Mouse (Mus musculus) ovary, adult 18-20 months (tissue): ENCODE data around the gene Klrb1b.
A peak's percentile ranks its signal among the peaks of the same experiment; 100 is the strongest.

Source experiments
- DNase-seq: peaks from one replicate; pipeline ENCODE4 v3.0.0; 2022; ENCODE audit warnings: low spot score, mixed read lengths

Klrb1b gene

DNA sequence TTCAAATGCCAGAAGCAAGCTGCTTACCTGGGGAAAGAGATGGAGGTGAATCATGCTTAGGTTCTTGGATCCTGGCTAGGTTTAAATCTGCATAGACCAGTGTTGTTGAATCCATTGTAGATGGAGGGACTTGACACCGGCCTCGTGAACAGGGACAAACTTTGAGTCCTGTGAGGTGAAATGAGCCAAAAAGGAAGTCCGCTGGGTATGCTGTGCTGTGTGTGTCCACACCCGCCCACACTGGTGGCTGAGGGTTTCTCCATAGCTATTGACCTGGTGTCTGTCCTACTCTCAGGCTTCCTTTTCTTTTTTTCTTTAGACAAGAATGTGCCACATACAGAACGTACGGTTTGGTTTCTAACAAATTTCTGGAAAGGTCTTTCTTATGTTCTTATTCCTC is at the start of gene Klrb1b, which contains the start of gene Gm44511:
Klrb1b (minus strand) TSS at position 200 of the 400 bp plus-strand sequence.
Gm44511 (minus strand) TSS at position 184 of the 400 bp plus-strand sequence.
- no peak for DNase-seq

- DNase-seq, result no peak
These were observed 45.9 kb upstream of the Klrb1b start for GRCm38 (mm10) chr6:128871910-128872610.

GRCm38 (mm10) chr6:128868861-128869260 is 42.7 kb upstream of the Klrb1b start:
- DNase-seq, result no peak

- DNase-seq, result no peak
These were observed 31.8 kb upstream of the Klrb1b start for GRCm38 (mm10) chr6:128857976-128858375.

DNA sequence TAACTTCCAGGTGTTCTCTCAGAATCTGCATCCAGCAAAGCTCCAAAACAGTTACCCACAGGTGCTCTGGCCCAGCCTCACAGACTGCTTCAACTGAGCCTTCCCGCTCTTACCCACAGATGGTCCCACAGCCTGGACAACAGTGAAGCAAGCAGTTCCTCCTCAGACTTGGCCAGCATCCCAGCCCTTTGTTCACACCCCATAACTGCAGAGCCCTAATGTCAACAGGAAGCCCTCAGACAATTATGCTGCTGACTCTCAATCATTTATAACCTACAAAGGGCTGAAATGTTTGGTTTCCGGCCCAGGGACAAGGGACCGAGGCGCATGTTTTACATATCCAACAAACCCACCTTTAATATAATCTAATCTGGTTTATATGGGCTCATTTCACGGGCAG is 30.1 kb upstream of the Klrb1b start:
- peak; percentile 69 for DNase-seq

GRCm38 (mm10) chr6:128855477-128855876 is 29.3 kb upstream of the Klrb1b start:
- no peak for DNase-seq

DNA sequence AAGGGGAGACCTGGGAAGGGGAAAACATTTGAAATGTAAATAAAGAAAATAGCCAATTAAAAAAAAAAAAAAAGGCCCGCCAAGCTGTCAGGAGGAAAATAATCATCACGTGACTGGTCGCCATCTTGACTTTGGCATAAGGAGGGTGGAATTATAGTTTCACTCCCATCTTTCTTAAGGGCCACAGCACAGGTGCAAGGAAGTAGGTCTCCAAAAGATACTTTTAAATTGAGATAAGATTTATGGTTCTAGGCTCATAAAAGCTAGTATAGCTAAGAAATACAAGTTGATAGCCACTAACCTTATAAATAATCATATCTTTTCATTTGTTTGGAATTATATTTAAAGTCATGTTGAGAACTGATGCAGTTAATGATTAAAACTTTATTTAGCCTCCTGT is 28.8 kb upstream of the Klrb1b start:
- no peak for DNase-seq

DNA sequence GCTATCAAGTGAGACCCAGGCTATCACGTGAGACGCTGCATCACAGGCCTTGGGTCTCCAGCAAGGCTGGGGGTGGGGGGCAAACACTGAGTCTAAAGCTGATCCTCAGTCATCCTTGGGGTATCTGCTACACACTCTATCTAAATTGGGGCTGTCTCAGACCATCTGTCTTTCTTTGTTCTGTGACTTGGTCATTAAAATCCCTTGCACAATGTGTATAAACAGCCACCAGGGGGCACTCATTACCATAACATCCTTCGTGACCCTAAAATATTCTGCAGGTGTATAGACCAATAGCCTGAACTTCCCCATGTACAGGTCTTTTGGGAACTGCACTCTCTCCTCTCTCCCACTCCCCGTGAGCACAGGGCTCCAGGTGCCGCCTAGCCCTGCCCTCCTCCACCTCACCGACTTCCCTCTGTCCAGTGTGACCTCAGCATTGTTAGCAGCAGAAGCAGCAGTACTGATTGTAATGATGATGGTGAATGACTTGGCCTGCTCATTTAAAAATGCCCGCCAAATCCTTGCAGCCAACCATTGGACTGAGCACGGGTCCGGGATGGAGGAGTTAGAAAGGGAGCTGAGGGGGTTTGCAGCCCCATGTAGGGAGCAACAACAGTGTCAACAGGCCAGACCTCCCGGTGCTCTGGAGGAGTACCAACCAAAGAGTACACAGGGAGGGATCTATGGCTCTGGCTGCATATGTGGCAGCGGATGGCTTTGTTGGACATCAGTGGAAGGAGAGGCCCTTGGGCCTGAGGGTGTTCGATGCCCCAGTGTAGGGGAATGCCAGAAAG is 28.1 kb upstream of the Klrb1b start:
- no peak for DNase-seq

DNA sequence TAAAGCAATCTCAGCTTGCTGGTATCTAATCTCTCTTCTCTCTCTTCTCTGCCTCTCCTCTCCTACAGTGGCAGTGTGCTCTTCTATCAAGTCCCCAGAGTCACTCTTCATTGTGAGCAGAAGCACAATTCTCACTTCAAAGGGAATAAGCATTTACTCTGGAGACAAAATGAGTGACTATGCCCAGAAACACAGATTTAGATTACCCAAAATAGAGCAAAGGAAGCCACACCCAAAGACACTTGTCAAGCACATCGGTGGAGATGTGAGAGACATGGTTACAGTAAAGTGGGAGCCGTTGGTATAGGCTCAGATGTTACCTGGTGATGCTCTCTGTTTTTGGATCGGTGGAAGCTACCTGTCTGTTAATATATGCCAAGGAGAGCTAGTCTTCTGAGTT is 26.6 kb upstream of the Klrb1b start:
- no peak for DNase-seq

DNA sequence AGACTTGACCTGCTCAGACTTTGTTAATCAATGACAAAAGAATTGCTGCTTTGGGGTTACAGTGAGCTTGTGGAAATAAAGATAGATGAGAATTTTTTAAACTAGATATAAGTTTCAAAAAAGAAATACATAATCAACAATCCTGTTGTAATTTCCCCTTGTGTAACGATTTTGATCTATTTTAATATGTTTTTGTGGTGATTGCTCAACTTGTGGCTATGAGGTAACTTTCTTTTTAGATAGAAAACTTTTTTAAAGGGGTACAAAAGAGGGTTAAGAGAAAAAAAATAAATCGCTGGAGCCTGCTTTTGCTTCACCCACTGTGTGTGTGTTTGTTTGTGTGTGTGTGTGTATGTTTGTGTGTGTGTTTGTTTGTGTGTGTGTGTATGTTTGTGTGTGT is 25.0 kb upstream of the Klrb1b start:
- no peak for DNase-seq

GRCm38 (mm10) chr6:128850671-128851070 is 24.5 kb upstream of the Klrb1b start:
- no peak for DNase-seq

- no peak for DNase-seq
These were observed 23.8 kb upstream of the Klrb1b start for GRCm38 (mm10) chr6:128849902-128850301.

DNA sequence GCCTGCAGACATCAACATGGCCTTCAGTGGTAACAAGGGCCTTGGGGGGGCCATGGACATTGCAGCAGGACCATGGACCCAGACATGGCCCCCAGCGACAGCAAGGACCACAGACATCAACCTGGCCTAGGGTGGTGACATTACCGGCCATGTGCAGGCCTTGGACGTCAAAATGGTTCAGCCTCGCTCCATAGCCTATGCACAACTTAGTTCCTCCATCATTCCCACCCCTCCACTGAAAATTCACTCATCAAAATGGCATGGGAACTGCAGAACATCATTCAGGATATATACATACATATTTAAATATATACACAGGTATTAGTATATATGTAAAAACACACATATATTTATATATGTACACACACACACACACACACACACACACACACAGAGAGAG is 21.3 kb upstream of the Klrb1b start:
- no peak for DNase-seq

- DNase-seq, result no peak
These were observed 19.9 kb upstream of the Klrb1b start for GRCm38 (mm10) chr6:128845998-128846542.

GRCm38 (mm10) chr6:128845319-128845979 is 19.3 kb upstream of the Klrb1b start:
- peak; percentile 68 for DNase-seq

GRCm38 (mm10) chr6:128844586-128845080 is 18.5 kb upstream of the Klrb1b start:
- no peak for DNase-seq

GRCm38 (mm10) chr6:128844131-128844530 is 18.0 kb upstream of the Klrb1b start:
- no peak for DNase-seq

- DNase-seq, result no peak
These were observed 17.4 kb upstream of the Klrb1b start for GRCm38 (mm10) chr6:128843479-128843992.

- peak; percentile 87 for DNase-seq
These were observed 16.9 kb upstream of the Klrb1b start for GRCm38 (mm10) chr6:128842945-128843478.

GRCm38 (mm10) chr6:128842356-128842944 is 16.3 kb upstream of the Klrb1b start:
- no peak for DNase-seq

GRCm38 (mm10) chr6:128841327-128842089 is 15.4 kb upstream of the Klrb1b start:
- no peak for DNase-seq
